Mouse (Mus musculus): ENCODE measurements around the gene Topaz1. TPM values are rescaled to one million over a fixed set of nuclear protein-coding genes. Genes with fewer than 3 reads are reported as not detected.
A peak's percentile ranks its signal among the peaks of the same experiment; 100 is the strongest.

Gene Topaz1
- total RNA-seq (2021), result not detected

GRCm38 (mm10) chr9:122747060-122747459, at the start of gene Topaz1:
Gene Topaz1, plus strand, starts transcription at chr9:122747346.
- DNase-seq, result no peak

- DNase-seq, result no peak
Observed at GRCm38 (mm10) chr9:122701817-122702216, 45.3 kb upstream of the Topaz1 start.

GRCm38 (mm10) chr9:122713836-122714235, 33.3 kb upstream of the Topaz1 start:
- DNase-seq, result no peak

GRCm38 (mm10) chr9:122715046-122715445, 32.1 kb upstream of the Topaz1 start:
- no peak for DNase-seq

- DNase-seq, result no peak
Observed at GRCm38 (mm10) chr9:122716131-122716921, 30.8 kb upstream of the Topaz1 start.

- no peak for DNase-seq
Observed at GRCm38 (mm10) chr9:122722296-122722695, 24.9 kb upstream of the Topaz1 start.

- DNase-seq, result peak in 1 of 2 experiments; percentile 24
Observed at GRCm38 (mm10) chr9:122725046-122725765, 21.9 kb upstream of the Topaz1 start.

- DNase-seq, result peak; percentile 38 to 49
Observed at GRCm38 (mm10) chr9:122729500-122729899, 17.6 kb upstream of the Topaz1 start.

- DNase-seq, result no peak
Observed at GRCm38 (mm10) chr9:122732126-122732810, 14.9 kb upstream of the Topaz1 start.

GRCm38 (mm10) chr9:122733222-122733621, 13.9 kb upstream of the Topaz1 start:
- no peak for DNase-seq

GRCm38 (mm10) chr9:122734934-122735333, 12.2 kb upstream of the Topaz1 start:
- no peak for DNase-seq

GRCm38 (mm10) chr9:122736001-122736400, 11.1 kb upstream of the Topaz1 start:
- DNase-seq, result no peak

- DNase-seq, result no peak
Observed at GRCm38 (mm10) chr9:122736742-122737141, 10.4 kb upstream of the Topaz1 start.

- no peak for DNase-seq
Observed at GRCm38 (mm10) chr9:122745879-122746278, 1.3 kb upstream of the Topaz1 start.

- DNase-seq, result no peak
Observed at GRCm38 (mm10) chr9:122757614-122758013, 10.5 kb downstream of the Topaz1 start.

- DNase-seq, result no peak
Observed at GRCm38 (mm10) chr9:122760111-122760510, 13.0 kb downstream of the Topaz1 start.

GRCm38 (mm10) chr9:122785231-122785630, 38.1 kb downstream of the Topaz1 start:
- DNase-seq, result no peak

- no peak for DNase-seq
Observed at GRCm38 (mm10) chr9:122786534-122786933, 39.4 kb downstream of the Topaz1 start.

- DNase-seq, result peak; percentile 91 to 93
Observed at GRCm38 (mm10) chr9:122805053-122805844, 58.1 kb downstream of the Topaz1 start, which contains the start of gene Tcaim. Gene Tcaim, plus strand, starts transcription at chr9:122805539.

- no peak for DNase-seq
Observed at GRCm38 (mm10) chr9:122805845-122806341, 58.7 kb downstream of the Topaz1 start.

- DNase-seq, result no peak
Observed at GRCm38 (mm10) chr9:122807186-122807585, 60.0 kb downstream of the Topaz1 start.

- DNase-seq, result no peak
Observed at GRCm38 (mm10) chr9:122810212-122810611, 63.1 kb downstream of the Topaz1 start.

All from layer of hippocampus, postnatal 36 days (tissue).